Mouse (Mus musculus): ENCODE measurements around the gene Rtl9.

Gene Rtl9

DNA sequence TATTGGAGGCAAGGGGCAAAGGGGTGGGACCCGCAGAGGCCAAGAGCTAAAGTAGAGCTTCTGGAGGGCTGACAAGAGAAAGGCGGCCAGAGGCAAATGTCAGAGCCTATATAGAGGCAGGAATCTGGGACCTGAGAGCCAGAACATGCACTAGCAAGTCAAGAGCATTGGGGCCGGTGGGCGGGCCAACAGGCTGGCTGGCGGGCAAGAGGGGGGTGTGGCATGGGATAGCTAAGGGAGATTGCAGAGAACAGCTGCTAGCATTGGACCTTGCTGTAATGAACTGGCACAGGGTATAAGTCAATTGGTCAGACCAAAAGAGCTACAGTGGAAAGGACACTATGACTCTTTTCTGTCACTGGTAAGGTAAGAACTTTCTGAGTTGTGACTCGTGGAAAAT lies 1.8 kb upstream of the Rtl9 start:
- TF ChIP-seq GATA4 (IDR thresholded peaks at IDR 0.05; ENCODE audit: insufficient replicate concordance, low read length): no peak

- no peak for TF ChIP-seq GATA4 (IDR thresholded peaks at IDR 0.05; ENCODE audit: insufficient replicate concordance, low read length)
Observed at GRCm38 (mm10) chrX:143103146-143103545, 3.8 kb downstream of the Rtl9 start.

- TF ChIP-seq GATA4 (IDR thresholded peaks at IDR 0.05; ENCODE audit: insufficient replicate concordance, low read length): no peak
Observed at GRCm38 (mm10) chrX:143105866-143106265, 6.5 kb downstream of the Rtl9 start.

DNA sequence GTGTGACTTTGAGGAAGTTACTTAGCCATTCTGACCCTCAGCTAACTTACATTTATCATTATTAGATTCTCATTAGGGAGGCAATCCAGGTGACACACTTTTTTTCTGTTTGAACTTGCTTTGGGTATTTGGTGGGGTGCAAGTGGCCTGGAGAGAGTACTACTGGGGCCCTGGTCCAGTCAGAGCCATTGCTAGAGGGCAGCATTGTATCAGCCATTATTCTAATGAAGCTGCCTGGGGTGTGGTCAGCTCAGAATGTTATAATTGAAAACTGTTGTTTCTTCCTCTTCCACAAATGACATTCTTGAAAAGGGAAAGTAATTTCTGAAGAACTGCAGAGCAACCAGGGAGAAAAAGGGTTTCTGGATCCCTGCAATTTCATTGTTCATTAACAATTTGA lies 13.2 kb downstream of the Rtl9 start:
- no peak for TF ChIP-seq GATA4 (IDR thresholded peaks at IDR 0.05; ENCODE audit: insufficient replicate concordance, low read length)

Measured in liver, adult (tissue).